Mouse (Mus musculus) 416B (cell line): Measurements from ENCODE around the gene Ms4a4a.

Source experiments
- DNase-seq: peaks from one replicate; pipeline ENCODE4 v3.0.0; 2011; ENCODE audit warnings: low read depth

Gene Ms4a4a

GRCm38 (mm10) chr19:11435058-11435834 lies 59.9 kb downstream of the Ms4a4a start:
- DNase-seq: no peak
